Mouse (Mus musculus) WW6 (cell line): ENCODE data around the gene Map10.

Experiments
- DNase-seq: peaks from one replicate; pipeline ENCODE4 v3.0.0-alpha.2; 2013; ENCODE audit warnings: low read depth, low spot score

Map10 gene

DNA sequence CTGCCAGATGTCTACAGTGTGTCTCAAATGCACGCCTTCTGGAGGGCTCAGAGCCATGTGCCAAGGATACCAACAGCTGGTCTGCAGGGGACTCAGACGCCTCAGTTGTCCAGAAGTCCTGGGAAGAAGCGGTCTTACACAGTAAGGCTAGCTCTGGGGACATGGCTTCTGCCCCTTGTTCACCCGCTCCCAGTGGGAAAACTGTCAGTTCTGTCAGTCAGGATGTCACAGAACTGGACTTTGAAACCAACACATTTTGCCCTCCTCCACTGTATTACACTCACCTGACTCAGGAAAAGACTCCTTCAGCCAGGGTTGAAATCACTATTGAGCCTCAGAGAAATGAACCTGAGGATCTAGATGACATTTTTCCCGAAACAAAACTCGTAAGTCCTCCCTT lies 802 bp downstream of the Map10 start:
- no peak for DNase-seq

DNA sequence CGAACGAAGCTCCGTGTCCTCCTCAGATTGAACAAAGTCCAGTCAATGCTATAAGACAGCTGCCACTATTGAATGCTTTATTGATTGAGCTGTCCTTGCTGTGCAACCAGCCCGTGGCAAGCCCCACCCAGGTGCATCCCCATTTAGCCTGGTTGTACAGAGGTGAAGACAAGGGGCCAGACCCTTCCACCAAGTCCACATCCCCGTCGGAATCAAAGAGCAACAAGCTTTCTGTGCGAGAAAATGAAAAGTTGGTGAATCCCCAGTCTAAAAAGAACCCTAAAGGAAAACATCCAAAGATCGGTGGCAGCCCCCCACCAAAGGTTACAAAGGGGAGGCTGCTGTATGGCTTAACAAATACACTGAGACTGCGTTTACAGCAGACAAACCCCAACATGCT lies 1.3 kb downstream of the Map10 start:
- no peak for DNase-seq

DNA sequence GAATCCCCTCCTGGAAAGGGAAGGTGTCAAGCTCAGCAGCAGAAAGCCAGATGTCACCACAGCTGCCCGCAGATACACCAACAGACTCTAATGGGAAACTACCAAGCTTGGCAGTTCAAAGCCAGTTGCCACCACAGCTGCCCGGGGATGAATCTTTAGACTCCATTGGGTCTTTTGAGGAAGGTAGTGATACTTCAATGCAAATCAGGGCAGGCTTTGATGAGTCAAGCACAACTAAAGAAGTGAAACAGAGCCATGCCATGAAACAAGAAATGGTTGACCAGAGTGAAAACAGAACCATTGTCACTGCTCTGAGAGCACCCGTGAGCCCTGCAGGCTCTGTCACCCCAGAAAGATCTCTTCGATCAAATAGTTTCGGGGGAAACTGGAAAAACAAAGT lies 1.8 kb downstream of the Map10 start:
- DNase-seq: no peak

DNA sequence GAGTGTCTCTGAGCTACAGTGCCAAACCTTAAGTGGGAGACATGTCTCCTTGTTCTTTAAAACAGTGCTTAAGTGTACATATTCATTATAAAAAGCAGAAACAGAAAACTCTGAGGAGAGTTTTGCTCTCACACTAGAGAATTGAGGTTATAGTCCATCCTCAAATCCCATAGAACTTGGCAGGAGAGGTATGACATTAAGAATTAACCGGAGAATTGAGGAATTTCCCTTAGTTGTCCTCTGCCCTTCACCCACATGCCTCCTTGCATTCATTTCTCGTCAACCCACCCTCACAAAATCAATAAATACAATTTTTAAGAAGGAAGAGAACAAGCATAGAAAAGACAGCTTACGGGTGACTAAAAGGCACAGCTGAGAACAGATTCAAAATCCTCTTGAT lies 6.2 kb downstream of the Map10 start:
- no peak for DNase-seq

DNA sequence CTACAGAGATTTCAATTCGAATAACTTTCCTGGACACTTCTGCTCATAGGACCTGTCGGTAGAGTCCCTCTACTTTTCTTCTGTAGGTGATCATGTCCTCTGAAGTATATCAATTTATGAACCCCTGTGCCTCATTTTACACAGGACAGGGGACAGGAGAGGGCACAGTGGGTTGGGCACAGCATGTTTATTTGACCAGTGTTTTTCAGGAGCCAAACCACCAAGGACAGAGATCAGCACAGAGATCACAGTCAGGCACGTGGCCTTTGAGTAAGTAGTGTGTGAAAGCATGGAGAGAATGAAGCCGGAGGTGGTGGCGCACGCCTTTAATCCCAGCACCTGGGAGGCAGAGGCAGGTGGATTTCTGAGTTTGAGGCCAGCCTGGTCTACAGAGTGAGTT lies 7.9 kb downstream of the Map10 start:
- no peak for DNase-seq

DNA sequence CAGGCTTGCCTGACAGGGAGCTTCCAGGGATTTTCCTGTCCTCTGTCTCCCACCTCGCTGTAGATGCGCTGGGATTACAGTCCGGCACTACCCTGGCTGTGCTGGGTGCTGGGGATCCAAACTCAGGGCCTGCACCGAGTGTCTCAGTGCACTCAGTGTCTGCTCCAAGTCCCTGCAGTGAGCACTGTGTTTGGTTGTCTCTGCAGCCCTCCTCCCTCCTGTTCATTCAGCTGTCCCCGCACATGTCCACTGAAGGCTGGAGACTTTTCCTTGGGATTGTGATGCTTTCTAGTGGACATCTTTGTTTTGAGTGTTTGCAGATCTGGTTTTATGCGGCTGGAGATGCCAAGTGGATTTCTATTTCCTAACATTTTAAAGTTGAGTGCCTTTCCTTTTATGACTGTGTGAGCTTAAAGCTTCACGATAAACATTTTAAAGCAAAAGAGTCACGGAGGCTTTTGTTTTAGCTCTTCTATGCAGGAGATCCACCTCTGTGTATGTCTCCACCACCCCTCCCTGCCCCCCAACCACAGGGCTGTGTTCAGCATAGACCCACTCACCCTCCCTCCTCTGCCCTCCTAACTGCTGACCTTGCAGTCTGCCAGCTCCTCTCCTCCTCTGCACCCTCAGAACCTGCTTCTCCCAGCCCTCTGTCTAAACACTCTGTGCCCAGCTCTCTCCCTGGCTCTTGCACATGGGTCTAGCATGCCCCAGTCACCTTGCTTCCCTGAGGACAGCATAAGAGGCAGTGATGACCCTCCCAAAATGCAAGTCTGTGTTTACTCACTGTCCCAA lies 9.4 kb downstream of the Map10 start:
- no peak for DNase-seq

DNA sequence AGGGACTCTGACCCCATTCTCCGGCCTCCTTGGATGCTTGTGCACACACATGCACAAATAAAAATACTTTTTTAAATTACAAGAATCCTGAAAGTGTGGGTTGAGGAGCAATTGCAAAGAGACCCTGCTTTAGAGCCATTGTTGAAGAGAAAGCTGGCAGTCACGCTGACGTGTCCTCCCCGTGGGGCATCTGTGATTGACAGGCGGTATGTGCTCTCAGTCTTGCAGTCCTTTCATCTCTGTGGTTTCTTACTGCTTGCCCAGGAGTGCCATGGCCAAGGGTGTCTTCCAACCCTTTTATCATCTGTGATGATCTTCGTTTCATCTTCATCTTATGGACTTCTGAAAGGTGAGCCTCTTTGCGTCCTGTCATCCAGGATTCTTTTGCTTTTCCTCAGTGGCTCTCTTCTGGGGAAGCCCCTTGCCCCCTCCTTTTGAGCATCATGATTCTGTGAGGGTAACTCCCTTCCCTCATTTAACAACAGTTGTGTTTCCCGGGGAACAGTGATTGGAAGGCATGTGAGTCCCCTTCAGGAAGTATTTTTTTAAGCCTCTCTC lies 11.3 kb downstream of the Map10 start:
- no peak for DNase-seq

DNA sequence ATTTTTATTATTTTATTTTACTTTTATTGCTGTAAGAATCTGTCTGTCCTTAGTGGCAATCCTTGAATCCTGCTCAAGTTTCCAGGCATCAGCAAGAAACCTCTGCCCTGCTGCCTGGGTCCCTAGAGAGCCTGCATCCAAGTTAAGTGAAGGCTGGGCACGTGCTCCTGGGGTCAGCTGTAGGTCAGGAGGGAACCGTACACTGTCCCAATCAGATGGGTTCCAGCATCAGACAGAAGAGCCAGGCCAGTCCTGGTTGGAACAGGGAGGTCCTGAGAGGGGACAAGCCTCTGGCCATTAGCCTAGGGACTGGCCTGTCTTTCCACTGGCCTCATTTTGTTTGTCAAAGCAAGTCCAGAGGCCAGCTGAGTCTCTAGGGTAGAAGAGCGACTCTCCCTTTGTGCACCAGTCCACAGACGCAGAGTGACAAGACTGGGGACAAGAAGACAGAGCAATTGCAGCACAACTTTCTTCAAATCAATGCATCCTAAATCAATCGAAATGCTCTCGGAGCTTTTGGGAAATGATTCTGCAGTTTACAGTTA lies 15.7 kb downstream of the Map10 start:
- no peak for DNase-seq

DNA sequence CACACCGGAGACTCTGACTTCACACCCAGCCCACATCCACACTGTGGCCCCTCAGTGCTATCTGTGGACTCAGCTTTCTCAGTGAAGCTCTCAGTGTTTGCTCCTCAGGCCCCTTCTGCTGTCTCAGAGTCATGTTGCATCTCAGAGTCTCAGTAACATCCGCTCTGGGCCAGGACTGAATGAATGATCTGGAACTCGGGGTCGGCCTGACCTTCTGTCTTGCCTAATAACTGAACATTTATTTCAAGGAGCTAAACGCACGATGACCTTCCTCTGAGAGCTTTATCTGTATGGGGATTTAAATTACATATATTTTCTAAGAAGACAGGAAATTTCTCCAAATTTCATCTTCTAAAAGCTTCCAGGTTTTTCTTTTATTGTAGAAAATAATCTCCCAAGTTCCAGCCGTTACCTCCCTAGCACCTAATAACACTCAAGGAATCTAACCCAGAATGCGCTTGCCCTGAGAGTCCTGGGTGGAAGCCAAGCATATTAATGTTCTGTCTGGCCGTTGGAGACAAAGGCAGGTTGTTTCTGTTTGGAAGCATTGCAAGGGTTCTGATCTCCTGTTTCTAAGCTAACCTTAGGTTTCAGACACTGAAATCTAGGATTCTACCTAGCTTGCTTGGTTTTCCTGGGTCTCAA lies 16.7 kb downstream of the Map10 start:
- DNase-seq: no peak

DNA sequence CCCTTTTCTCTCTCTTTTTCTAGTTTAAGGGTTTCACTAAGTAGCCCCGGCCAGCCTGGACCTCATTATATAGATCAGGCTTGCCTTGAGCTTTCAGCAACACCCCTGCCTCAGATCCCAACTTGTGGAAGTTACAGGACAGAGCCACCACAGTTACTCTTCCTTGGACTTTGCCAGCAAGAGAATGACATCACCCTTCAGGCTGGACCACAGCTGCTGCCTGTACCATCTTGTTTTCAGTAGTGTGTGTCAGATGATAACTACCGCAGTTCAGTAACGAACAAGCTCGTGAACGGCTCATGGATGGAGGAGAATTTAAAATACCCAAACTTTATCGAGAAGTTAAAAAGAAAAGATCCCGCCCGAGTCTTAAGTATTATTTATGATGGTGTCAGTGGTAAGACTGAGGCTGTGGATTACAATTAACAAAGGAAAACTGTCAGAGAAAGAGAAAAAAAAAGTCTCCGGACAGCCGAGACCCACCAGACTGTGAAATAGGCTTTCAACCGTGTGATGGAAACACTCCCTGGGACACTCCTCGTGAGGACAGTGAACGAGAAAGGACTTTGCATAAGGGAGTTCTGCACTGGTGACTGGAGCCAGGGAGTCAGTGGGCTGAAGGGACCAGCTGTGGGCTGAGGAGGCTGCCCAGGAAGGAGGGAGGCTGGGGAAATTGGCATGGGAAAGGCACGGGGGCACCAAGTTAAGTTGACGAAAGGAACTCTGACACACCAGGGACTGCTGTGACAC lies 20.7 kb downstream of the Map10 start:
- no peak for DNase-seq

DNA sequence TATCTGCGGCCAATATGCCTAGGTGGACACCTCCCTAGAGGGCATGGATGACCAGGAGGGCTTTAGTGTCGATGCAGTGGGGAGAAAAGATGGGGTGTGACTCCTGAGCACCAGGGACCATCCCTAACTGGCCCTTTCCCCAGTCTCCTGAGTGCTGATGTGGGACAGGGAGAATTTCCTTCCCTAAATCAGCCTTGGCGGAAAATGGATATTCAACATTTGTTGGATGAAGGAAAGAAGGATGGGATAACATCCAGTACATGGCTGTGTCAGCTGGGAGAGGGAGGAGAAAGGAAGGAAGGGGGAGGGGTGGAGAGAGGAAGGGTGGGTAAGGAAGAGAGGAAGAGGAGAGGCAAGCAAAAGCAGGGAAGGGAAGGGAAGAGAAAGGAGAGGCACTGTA lies 21.3 kb downstream of the Map10 start:
- no peak for DNase-seq

DNA sequence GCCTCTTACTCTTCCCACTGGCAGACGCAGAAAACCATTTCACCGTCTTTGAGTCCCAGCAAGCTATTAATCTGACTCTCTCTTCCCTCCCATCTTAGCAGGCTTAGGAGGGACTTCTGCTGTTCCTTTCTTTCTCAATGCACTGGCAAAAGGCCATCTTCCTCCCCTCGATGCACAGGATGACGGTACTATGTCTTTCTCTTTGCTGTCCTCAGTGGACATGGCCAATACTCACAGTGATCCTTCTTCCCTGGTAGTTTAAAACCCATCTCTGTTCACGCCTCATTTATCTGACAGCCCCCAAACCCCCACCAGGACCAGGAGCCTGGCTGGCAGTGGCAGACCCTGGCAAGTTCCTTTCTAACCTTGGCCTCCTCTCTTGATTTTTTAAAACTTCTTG lies 22.8 kb downstream of the Map10 start:
- DNase-seq: no peak

DNA sequence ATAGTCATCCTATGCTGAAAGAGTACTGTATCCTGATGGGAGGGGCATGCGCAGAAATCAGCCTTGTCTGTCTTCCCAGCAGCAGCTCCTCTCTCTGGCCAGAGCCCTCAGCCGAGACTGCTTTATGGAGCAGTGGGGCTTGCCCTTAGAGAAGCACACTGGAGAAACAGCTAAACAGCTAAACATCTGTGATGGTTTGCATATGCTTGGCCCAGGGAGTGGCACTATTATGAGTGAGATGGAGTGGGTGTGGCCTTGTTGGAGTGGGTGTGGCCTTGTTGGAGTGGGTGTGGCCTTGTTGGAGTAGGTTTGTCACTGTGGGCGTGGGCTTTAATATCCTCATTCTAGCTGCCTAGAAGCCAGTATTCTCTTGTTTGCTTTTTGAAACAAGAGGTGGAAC lies 23.6 kb downstream of the Map10 start:
- DNase-seq: peak; percentile 40

DNA sequence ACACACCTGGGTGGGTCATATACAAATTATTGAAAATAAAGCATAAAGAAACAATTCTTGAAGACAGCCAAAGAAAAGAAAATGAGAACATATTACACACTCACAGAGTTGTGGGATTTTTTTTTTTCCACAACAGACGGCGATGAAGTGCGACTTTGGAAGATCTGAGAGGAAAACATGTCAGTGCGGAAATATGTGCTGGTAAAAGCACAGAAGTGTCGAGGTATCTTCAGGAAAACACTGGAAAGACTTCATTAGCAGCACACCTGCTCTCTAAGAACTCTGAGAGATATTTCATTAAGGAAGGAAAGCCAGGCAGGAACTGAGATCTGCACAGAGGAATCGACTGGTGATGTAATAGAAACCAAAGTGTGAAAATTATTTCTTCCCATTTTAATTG lies 26.3 kb downstream of the Map10 start:
- DNase-seq: no peak

DNA sequence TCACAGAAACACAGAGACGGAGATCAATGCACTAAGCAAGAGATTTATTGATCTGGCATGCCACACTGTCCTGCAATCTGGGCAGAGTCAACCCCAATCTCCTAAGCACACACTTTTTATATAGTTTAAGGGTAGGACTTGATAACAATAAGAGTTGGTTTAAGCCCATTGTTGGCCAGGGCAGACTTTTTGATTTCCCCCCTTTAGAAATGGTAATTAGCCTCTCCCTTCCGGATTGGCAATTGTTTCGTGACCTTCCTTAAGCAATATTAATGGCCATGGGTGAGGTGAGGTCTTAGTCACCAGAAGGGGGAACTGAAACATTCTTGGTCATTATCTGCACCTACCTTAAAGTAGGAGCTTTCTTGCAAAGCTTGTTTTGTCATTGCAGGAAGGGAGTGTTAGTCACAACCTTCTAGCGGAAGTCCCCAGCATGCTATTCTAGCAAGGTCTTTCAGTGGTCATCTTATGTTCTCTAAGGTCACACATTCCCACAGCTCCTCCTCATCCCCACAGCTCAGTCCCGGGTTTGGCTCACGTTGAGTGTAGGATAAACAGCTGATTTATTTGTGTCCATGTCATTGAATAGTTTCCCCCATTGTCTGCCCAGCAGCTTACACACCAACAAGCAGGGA lies 29.9 kb downstream of the Map10 start:
- peak; percentile 24 for DNase-seq

DNA sequence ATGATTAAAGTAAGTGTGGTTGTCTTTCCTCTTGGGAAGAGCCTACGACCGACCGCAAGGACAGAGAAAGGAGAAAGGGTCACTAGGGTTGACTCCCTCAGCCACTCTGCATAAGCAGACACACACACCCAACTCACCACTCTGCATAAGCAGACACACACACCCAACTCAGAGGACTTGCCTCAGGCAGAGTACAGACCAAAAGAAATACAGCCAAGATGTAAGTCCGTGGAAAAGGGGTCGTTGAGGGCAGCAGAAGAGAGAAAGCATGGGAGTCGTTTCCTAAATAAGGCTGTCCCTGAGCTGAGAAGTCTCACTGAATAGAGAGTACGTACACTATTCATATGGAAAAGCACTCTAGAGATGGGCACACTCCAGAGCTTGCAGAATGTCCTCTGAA lies 30.8 kb downstream of the Map10 start:
- DNase-seq: peak; percentile 33

DNA sequence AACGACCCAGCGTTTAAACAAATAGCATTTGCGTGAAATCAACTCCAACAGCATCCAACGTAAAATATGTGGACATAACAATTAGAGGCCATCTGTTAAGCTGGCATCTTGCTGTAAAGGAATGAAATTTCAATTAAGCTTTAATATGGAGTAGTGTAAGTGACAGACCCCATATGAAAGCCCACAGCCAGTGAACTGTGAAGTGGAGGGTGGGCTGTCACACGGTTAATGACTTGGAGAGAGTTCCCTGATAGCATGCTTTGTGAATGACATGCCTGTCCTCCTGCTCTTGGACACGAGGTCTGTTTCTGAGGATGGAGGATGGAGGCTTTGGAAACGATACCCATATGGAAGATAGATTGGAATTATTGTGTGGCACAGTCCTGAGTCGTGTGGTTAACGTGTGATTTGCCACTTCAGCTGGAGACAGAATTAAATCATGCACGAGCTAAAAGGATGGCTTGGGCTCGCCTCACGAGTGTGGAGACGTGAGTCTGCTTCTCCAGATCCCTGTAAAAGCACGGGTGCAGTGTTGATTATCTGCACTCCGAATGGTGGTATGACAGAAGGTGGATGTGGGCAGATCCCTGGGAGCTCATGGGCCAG lies 33.4 kb downstream of the Map10 start:
- DNase-seq: no peak

DNA sequence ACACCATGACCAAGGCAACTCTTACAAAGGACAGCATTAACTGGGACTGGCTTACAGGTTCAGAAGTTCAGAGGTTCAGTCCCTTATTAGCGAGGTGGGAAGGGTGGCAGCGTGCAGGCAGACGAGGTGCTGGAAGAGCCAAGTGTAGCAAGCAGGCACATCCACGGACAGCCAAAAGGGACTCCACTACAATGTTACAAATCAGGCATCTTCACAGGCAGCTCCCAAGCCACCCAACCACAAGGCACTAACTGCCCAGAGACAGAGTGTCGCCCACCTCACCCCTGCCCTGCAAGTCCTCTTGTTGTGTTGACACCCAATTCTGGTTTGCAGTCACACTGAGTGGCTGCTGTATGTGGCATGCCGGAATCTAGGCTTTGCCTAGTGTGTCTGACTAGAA lies 34.8 kb downstream of the Map10 start:
- DNase-seq: no peak

DNA sequence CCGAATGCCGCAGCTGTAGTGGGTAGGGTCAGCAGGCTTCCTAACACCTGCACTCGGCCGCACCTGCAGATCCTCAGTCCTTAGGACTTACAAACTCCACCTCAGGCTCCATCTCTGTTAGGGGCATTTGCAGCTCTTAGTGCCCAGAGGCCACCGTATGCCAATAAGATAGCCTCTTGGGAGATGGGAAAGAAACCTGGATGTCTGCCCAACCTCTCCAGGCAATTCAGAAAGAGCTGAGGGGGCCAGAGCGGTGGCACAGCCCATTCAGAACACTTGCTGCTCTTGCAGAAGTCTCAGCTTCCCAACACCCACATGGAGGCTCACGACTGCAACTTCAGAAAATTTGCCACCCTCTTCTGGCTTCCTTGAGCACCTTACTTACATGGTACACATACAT lies 36.2 kb downstream of the Map10 start:
- DNase-seq: no peak

DNA sequence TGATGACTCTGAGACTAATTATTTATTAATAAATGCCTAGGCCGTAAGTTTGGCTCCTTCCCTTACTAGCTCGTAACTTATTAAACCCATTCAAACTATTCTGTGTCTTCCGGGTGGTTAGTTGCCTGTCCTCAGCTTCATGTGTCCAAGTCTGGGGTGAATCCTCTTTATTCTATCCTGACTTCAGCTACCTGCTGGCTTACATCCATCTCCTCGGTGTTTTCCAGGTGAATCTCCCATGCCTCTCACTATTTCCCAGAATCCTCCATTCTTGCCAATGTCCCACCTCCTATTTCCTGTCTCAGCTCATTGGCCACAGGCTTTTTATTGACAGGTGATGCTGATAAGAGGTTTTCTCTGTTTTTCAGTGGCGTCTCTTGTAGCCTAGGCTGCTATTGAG lies 39.6 kb downstream of the Map10 start:
- DNase-seq: no peak

DNA sequence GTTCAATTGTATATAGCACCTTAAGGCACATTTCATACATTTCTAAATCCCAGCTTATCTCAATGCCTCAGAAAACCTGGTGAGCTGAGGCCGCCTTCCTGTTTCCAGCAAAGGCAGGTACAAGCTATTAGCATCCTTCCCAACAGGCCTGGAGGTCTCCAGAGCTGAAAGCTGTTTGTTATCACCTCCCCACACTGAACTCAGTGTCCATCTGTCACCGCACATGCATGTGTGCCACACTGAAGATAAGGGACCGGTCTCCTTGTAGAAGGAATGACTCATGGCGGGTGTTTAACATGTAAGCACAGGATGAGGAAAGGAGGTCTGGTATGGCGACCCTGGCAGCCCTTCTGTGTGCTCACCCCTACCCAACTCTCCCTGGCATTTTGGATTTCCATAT lies 41.9 kb downstream of the Map10 start:
- no peak for DNase-seq
